Mouse (Mus musculus) neural tube, embryonic 14.5 days (tissue): ENCODE measurements around the gene Fam193b. TPM values are rescaled to one million over a fixed set of nuclear protein-coding genes. Genes with fewer than 3 reads are reported as not detected.
A peak's percentile ranks its signal among the peaks of the same experiment; 100 is the strongest.

Experiments used
- ATAC-seq: fragments of 200-750 bp; cut with Nextera tagmentation; 2 replicates; pipeline ENCODE4 v1.8.0; 2017; ENCODE audit warnings: low read depth, mild to moderate bottlenecking, moderate TSS enrichment, moderate library complexity
- H3K27ac ChIP-seq: fragments of 300-500 bp; sonication (generic); 2 replicates; pipeline ENCODE4 v1.5.1; 2014; ENCODE audit warnings: low read depth, mild to moderate bottlenecking, control low read depth, low read length, moderate library complexity, mixed read lengths
- H3K27me3 ChIP-seq: fragments of 300-500 bp; sonication (generic); 2 replicates; pipeline ENCODE4 v1.6.1; 2014; ENCODE audit warnings: low read length; ENCODE audit not compliant: control insufficient read depth, insufficient read depth
- H3K36me3 ChIP-seq: fragments of 300-500 bp; sonication (generic); 2 replicates; pipeline ENCODE4 v1.6.1; 2014; ENCODE audit warnings: low read length, mixed read lengths; ENCODE audit not compliant: control insufficient read depth, insufficient read depth
- H3K4me1 ChIP-seq: fragments of 300-500 bp; sonication (generic); 2 replicates; pipeline ENCODE4 v1.6.1; 2014; ENCODE audit warnings: low read length; ENCODE audit not compliant: control insufficient read depth, insufficient read depth
- H3K4me2 ChIP-seq: fragments of 300-500 bp; sonication (generic); 2 replicates; pipeline ENCODE4 v1.6.1; 2014; ENCODE audit warnings: mild to moderate bottlenecking, low read depth, low read length, control low read depth
- H3K4me3 ChIP-seq: fragments of 300-500 bp; sonication (generic); 2 replicates; pipeline ENCODE4 v1.5.1; 2014; ENCODE audit warnings: low read depth, low read length, control low read depth, mixed read lengths
- H3K9ac ChIP-seq: fragments of 300-500 bp; sonication (generic); replicated peaks from 2 replicates; pipeline ENCODE4 v1.6.1; 2014; ENCODE audit warnings: low read depth, mild to moderate bottlenecking, control low read depth, low read length, mixed read lengths
- H3K9me3 ChIP-seq: fragments of 300-500 bp; sonication (generic); 2 replicates; pipeline ENCODE4 v1.6.1; 2016; ENCODE audit warnings: low read length; ENCODE audit not compliant: control insufficient read depth
- WGBS: fragments of 180-500 bp; shearing (Covaris S2); extraction: QIAGEN DNeasy Blood & Tissue Kit; methylation state at CpG from one replicate; pipeline ENCODE4 v1.1.7; 2014; 5-methylcytosine and 5-hydroxymethylcytosine counted together
- microRNA-seq: library from miRNA; unstranded; fragments of <30 nt; microRNA quantifications from one replicate; pipeline ENCODE4, GENCODE M21; 2016
- polyA plus RNA-seq: library from polyadenylated mRNA; unstranded; fragments of >200 nt; fragmentation: Nextera tagmentation; extraction: Ambion mirVana; gene quantifications from 2 replicates; pipeline ENCODE4 v1.2.1, GENCODE M21; 2014

Gene Fam193b
- polyA plus RNA-seq, 1 experiment from 2014 or later: 50.1 TPM

GRCm38 (mm10) chr13:55502405-55502804 is 68.5 kb downstream of the Fam193b start:
- H3K27me3 ChIP-seq: no peaks in the 10 kb centered on the region
- H3K4me2 ChIP-seq: no peak overlapping the region
- no peak overlapping the region for H3K4me3 ChIP-seq
- no peak overlapping the region for H3K9ac ChIP-seq
- peaks cover 54% of the 10 kb centered on the region for H3K36me3 ChIP-seq
- WGBS: 89% methylated on average over 8 of the region's 8 CpGs
- no peak for ATAC-seq
- H3K9me3 ChIP-seq: no peaks in the 10 kb centered on the region
- H3K4me1 ChIP-seq: no peaks in the 10 kb centered on the region
- no peak overlapping the region for H3K27ac ChIP-seq

- no peak for ATAC-seq
- H3K4me2 ChIP-seq: no peak overlapping the region
- no peak overlapping the region for H3K4me3 ChIP-seq
- no peak overlapping the region for H3K27ac ChIP-seq
- peaks cover 9% of the 10 kb centered on the region; the same call in 1 of the 2 replicates for H3K4me1 ChIP-seq
- H3K9ac ChIP-seq: no peak overlapping the region
- peaks cover 36% of the 10 kb centered on the region for H3K36me3 ChIP-seq
- no peaks in the 10 kb centered on the region for H3K9me3 ChIP-seq
- no peaks in the 10 kb centered on the region for H3K27me3 ChIP-seq
- 83% methylated on average over 10 of the region's 10 CpGs for WGBS
Measured at GRCm38 (mm10) chr13:55500575-55500974, 70.3 kb downstream of the Fam193b start.

GRCm38 (mm10) chr13:55498906-55499305 is 72.0 kb downstream of the Fam193b start:
- H3K9ac ChIP-seq: no peak overlapping the region
- no peak for ATAC-seq
- H3K27me3 ChIP-seq: no peaks in the 10 kb centered on the region
- H3K9me3 ChIP-seq: no peaks in the 10 kb centered on the region
- H3K4me2 ChIP-seq: no peak overlapping the region
- H3K36me3 ChIP-seq: peaks cover 21% of the 10 kb centered on the region; the same call in 1 of the 2 replicates
- 41% methylated on average over 11 of the region's 11 CpGs for WGBS
- peaks cover 12% of the 10 kb centered on the region; the same call in 1 of the 2 replicates for H3K4me1 ChIP-seq
- no peak overlapping the region for H3K4me3 ChIP-seq
- H3K27ac ChIP-seq: no peak overlapping the region

- H3K27ac ChIP-seq: no peak overlapping the region
- no peak overlapping the region for H3K9ac ChIP-seq
- H3K9me3 ChIP-seq: no peaks in the 10 kb centered on the region
- H3K4me1 ChIP-seq: peaks cover 12% of the 10 kb centered on the region; the same call in 1 of the 2 replicates
- ATAC-seq: no peak
- no peak overlapping the region for H3K4me3 ChIP-seq
- H3K36me3 ChIP-seq: 0 out of 2 replicates have a peak, but pooled peaks cover 6% of the 10 kb centered on the region
- H3K27me3 ChIP-seq: no peaks in the 10 kb centered on the region
- WGBS: 87% methylated on average over 6 of the region's 6 CpGs
- H3K4me2 ChIP-seq: no peak overlapping the region
Measured at GRCm38 (mm10) chr13:55496661-55497060, 74.3 kb downstream of the Fam193b start.

- H3K9me3 ChIP-seq: no peaks in the 10 kb centered on the region
- no peak overlapping the region for H3K9ac ChIP-seq
- H3K27ac ChIP-seq: no peak overlapping the region
- no peak overlapping the region for H3K4me3 ChIP-seq
- WGBS: 20% methylated on average over 4 of the region's 4 CpGs
- H3K36me3 ChIP-seq: 0 out of 2 replicates have a peak, but pooled peaks cover 6% of the 10 kb centered on the region
- no peak for ATAC-seq
- peaks cover 12% of the 10 kb centered on the region; the same call in 1 of the 2 replicates for H3K4me1 ChIP-seq
- no peak overlapping the region for H3K4me2 ChIP-seq
- no peaks in the 10 kb centered on the region for H3K27me3 ChIP-seq
Measured at GRCm38 (mm10) chr13:55495702-55496101, 75.2 kb downstream of the Fam193b start.

- H3K27me3 ChIP-seq: no peaks in the 10 kb centered on the region
- no peak overlapping the region for H3K4me2 ChIP-seq
- H3K9ac ChIP-seq: 0 out of 2 replicates have a peak overlapping the region, but pooled peaks have one; percentile 0
- no peak overlapping the region for H3K27ac ChIP-seq
- peak; percentile 35; the same call in 1 of the 2 replicates for ATAC-seq
- no peak overlapping the region for H3K4me3 ChIP-seq
- WGBS: 21% methylated on average over 18 of the region's 18 CpGs
- peaks cover 12% of the 10 kb centered on the region; the same call in 1 of the 2 replicates for H3K4me1 ChIP-seq
- no peaks in the 10 kb centered on the region for H3K9me3 ChIP-seq
- H3K36me3 ChIP-seq: 0 out of 2 replicates have a peak, but pooled peaks cover 6% of the 10 kb centered on the region
Measured at GRCm38 (mm10) chr13:55494883-55495621, 75.9 kb downstream of the Fam193b start.

GRCm38 (mm10) chr13:55494257-55494656 is 76.7 kb downstream of the Fam193b start:
- Histone ChIP-seq H3K4me2 (no peak overlapping the region), H3K36me3 (0 out of 2 replicates have a peak, but pooled peaks cover 6% of the 10 kb centered on the region), H3K27ac (no peak overlapping the region), H3K4me1 (peaks cover 12% of the 10 kb centered on the region; the same call in 1 of the 2 replicates), H3K27me3 (no peaks in the 10 kb centered on the region), H3K9me3 (no peaks in the 10 kb centered on the region), H3K4me3 (no peak overlapping the region), H3K9ac (no peak overlapping the region)
- ATAC-seq: no peak
- 28% methylated on average over 2 of the region's 2 CpGs for WGBS

Small RNAs within 50 kb of the gene (microRNA-seq; reads per million reads assigned to microRNA genes)
- 0.85 reads per million for gene Mir6945

Other genes with a start within 250 kb of the Fam193b start
- 99.0 and 101 TPM in 2 replicates for gene Rab24, start 249.2 kb downstream of the Fam193b start, polyA plus RNA-seq
- gene Mxd3, start 241.3 kb downstream of the Fam193b start, polyA plus RNA-seq: 5.7 and 5.9 TPM in 2 replicates
- 36.5 and 49.9 TPM in 2 replicates for gene Lman2, start 208.3 kb downstream of the Fam193b start, polyA plus RNA-seq
- gene Rgs14, start 201.4 kb downstream of the Fam193b start, polyA plus RNA-seq: 0.11 and 0.32 TPM in 2 replicates
- gene Slc34a1, start 172.9 kb downstream of the Fam193b start, polyA plus RNA-seq: 0.19 and 0.32 TPM in 2 replicates
- gene Pfn3, start 155.9 kb downstream of the Fam193b start, polyA plus RNA-seq: 0.55 and 1.2 TPM in 2 replicates
- 0.18 TPM in 1 of 2 replicates, not detected in the other for gene F12, start 144.3 kb downstream of the Fam193b start, polyA plus RNA-seq
- 39.0 and 42.1 TPM in 2 replicates for gene Grk6, start 126.0 kb downstream of the Fam193b start, polyA plus RNA-seq
- 5.8 and 6.7 TPM in 2 replicates for gene Prr7, start 106.9 kb downstream of the Fam193b start, polyA plus RNA-seq
- gene Dbn1, start 83.0 kb downstream of the Fam193b start, polyA plus RNA-seq: 376 and 450 TPM in 2 replicates
- 142 and 163 TPM in 2 replicates for gene Pdlim7, start 57.4 kb downstream of the Fam193b start, polyA plus RNA-seq
- gene Dok3, start 41.8 kb downstream of the Fam193b start, polyA plus RNA-seq: 4.2 and 4.6 TPM in 2 replicates
- 51.3 and 54.1 TPM in 2 replicates for gene Ddx41, start 34.5 kb downstream of the Fam193b start, polyA plus RNA-seq
- 49.3 and 57.0 TPM in 2 replicates for gene Tmed9, start 2.6 kb upstream of the Fam193b start, polyA plus RNA-seq
- 32.7 and 40.4 TPM in 2 replicates for gene B4galt7, start 28.8 kb upstream of the Fam193b start, polyA plus RNA-seq
- 112 and 118 TPM in 2 replicates for gene Caml, start 51.9 kb upstream of the Fam193b start, polyA plus RNA-seq
- 31.2 and 35.4 TPM in 2 replicates for gene Ddx46, start 63.9 kb upstream of the Fam193b start, polyA plus RNA-seq
- gene B230219D22Rik, start 122.0 kb upstream of the Fam193b start, polyA plus RNA-seq: 97.6 and 107 TPM in 2 replicates
- gene Txndc15, start 143.5 kb upstream of the Fam193b start, polyA plus RNA-seq: 150 and 156 TPM in 2 replicates
- gene Pcbd2, start 156.2 kb upstream of the Fam193b start, polyA plus RNA-seq: 19.6 and 23.9 TPM in 2 replicates
- gene Catsper3, start 213.4 kb upstream of the Fam193b start, polyA plus RNA-seq: not detected in 2 replicates